Mouse (Mus musculus): ENCODE data around the gene Atp8b4. TPM values are rescaled to one million over a fixed set of nuclear protein-coding genes. Genes with fewer than 3 reads are reported as not detected.

Gene Atp8b4
- polyA plus RNA-seq, 1 experiment from 2014 or later = 0.38 TPM

DNA sequence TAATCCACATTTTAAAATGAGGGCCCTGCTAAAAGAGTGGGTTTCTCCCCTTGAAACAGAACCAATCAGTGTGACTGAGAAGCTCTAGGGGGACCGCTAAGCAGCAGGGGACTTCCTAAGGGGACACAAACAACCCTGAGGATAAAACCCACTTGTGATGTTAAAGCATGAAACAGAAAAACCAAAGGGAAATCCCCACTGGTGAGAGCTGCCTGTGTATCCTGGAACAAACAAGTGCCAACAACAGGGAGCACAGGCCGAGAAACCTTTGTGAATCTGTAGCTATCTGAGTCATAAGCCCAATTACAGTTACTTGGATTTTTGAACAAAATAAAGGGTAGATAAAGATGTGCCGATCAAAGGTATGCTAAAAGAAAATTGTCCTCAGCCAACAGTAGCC is 168.7 kb downstream of the Atp8b4 start:
- H3K27me3 ChIP-seq (replicated peaks; ENCODE audit: control insufficient read depth, insufficient read depth, low read length) = no peaks in the 10 kb centered on the region
- 90% methylated on average over 3 of the region's 3 CpGs for WGBS
- H3K4me2 ChIP-seq (ENCODE audit: low read length) = no peak overlapping the region
- H3K36me3 ChIP-seq (ENCODE audit: control insufficient read depth, insufficient read depth, low read length) = no peaks in the 10 kb centered on the region
- H3K9ac ChIP-seq (ENCODE audit: low read length) = no peak overlapping the region
- H3K27ac ChIP-seq (ENCODE audit: low read depth) = no peak overlapping the region
- no peaks in the 10 kb centered on the region for H3K9me3 ChIP-seq (ENCODE audit: control insufficient read depth, low read length)
- ATAC-seq (replicated peaks; ENCODE audit: low FRiP score, low TSS enrichment, low read depth) (no peak), DNase-seq (ENCODE audit: low spot score) (no peak)
- no peaks in the 10 kb centered on the region for H3K4me1 ChIP-seq (replicated peaks; ENCODE audit: control insufficient read depth, insufficient read depth, low read length)
- no peak overlapping the region for H3K4me3 ChIP-seq (ENCODE audit: low read depth, low read length)

DNA sequence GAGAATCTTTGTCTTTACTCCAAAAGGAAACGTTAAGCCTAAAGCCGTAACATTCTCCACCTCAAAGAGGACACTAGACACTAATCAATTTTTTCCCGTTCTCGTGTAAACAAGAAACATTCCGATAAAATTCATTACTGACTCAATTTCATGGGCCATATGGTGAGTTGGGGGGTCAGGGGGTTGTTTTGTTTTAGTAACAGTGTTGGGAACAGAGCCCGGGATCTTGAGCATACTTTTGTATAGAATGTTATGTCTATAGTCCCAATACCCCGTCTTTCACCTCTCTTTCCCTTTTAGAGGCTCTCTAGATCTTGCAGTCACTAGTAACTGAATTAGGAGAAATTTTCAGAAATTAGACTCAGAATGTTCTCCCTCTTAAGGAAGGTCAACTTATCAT is 177.3 kb downstream of the Atp8b4 start:
- Histone ChIP-seq H3K27me3 (replicated peaks; ENCODE audit: control insufficient read depth, insufficient read depth, low read length) (no peaks in the 10 kb centered on the region), H3K4me1 (replicated peaks; ENCODE audit: control insufficient read depth, insufficient read depth, low read length) (no peaks in the 10 kb centered on the region), H3K27ac (ENCODE audit: low read depth) (no peak overlapping the region), H3K36me3 (ENCODE audit: control insufficient read depth, insufficient read depth, low read length) (no peaks in the 10 kb centered on the region), H3K9ac (ENCODE audit: low read length) (no peak overlapping the region), H3K4me3 (ENCODE audit: low read depth, low read length) (no peak overlapping the region), H3K9me3 (ENCODE audit: control insufficient read depth, low read length) (no peaks in the 10 kb centered on the region), H3K4me2 (ENCODE audit: low read length) (no peak overlapping the region)
- DNase-seq (ENCODE audit: low spot score) (no peak), ATAC-seq (replicated peaks; ENCODE audit: low FRiP score, low TSS enrichment, low read depth) (no peak)
- WGBS = 72% methylated on average over 7 of the region's 7 CpGs

DNA sequence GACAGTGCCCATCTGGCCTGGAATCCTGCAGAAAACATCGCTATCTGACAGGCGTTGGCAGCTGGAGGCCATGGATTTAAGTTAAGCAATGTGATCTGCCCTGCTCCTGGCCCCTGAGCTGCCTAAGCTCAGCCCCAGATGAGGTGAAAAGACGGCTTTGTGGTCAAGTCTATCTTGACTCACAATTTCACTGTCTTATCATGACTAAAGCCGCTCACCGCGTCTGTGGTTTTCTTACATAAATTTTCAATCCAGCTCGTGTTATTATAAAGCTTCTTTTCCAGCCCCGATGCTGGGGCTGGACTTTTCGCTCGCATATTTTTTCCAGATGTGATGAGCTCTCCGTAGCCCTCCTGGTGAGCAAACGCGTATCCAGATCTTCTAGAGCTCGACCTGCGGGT is 177.8 kb downstream of the Atp8b4 start:
- ATAC-seq (replicated peaks; ENCODE audit: low FRiP score, low TSS enrichment, low read depth) (no peak), DNase-seq (ENCODE audit: low spot score) (no peak)
- H3K27ac ChIP-seq (ENCODE audit: low read depth) = no peak overlapping the region
- no peak overlapping the region for H3K4me2 ChIP-seq (ENCODE audit: low read length)
- H3K36me3 ChIP-seq (ENCODE audit: control insufficient read depth, insufficient read depth, low read length) = no peaks in the 10 kb centered on the region
- H3K9ac ChIP-seq (ENCODE audit: low read length) = no peak overlapping the region
- no peak overlapping the region for H3K4me3 ChIP-seq (ENCODE audit: low read depth, low read length)
- WGBS = 83% methylated on average over 15 of the region's 15 CpGs
- H3K9me3 ChIP-seq (ENCODE audit: control insufficient read depth, low read length) = no peaks in the 10 kb centered on the region
- H3K27me3 ChIP-seq (replicated peaks; ENCODE audit: control insufficient read depth, insufficient read depth, low read length) = no peaks in the 10 kb centered on the region
- no peaks in the 10 kb centered on the region for H3K4me1 ChIP-seq (replicated peaks; ENCODE audit: control insufficient read depth, insufficient read depth, low read length)

DNA sequence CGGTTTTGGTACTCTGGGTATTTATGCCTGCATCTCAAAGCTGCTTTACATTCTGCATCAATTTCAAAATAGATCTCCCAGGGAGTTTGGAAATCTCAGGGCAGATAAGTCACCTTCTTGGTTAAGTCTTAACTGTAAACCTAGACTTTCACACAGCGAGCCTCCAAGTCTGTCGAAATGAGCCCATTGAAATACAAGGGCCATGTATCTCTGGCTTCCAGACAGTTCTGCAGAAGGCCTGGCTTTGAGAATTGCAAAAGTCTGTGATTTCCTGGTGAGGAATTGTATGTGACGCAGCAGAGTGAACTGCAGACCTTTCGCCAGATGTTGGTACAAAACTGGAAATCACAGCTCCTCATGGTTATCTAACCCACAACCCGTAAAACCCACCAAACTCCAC is 182.4 kb downstream of the Atp8b4 start:
- ATAC-seq (replicated peaks; ENCODE audit: low FRiP score, low TSS enrichment, low read depth) (no peak), DNase-seq (ENCODE audit: low spot score) (no peak)
- H3K27ac ChIP-seq (ENCODE audit: low read depth) = no peak overlapping the region
- no peak overlapping the region for H3K9ac ChIP-seq (ENCODE audit: low read length)
- H3K36me3 ChIP-seq (ENCODE audit: control insufficient read depth, insufficient read depth, low read length) = no peaks in the 10 kb centered on the region
- H3K4me3 ChIP-seq (ENCODE audit: low read depth, low read length) = no peak overlapping the region
- WGBS = 86% methylated on average over 6 of the region's 6 CpGs
- no peaks in the 10 kb centered on the region for H3K27me3 ChIP-seq (replicated peaks; ENCODE audit: control insufficient read depth, insufficient read depth, low read length)
- H3K4me1 ChIP-seq (replicated peaks; ENCODE audit: control insufficient read depth, insufficient read depth, low read length) = no peaks in the 10 kb centered on the region
- no peaks in the 10 kb centered on the region for H3K9me3 ChIP-seq (ENCODE audit: control insufficient read depth, low read length)
- H3K4me2 ChIP-seq (ENCODE audit: low read length) = no peak overlapping the region

DNA sequence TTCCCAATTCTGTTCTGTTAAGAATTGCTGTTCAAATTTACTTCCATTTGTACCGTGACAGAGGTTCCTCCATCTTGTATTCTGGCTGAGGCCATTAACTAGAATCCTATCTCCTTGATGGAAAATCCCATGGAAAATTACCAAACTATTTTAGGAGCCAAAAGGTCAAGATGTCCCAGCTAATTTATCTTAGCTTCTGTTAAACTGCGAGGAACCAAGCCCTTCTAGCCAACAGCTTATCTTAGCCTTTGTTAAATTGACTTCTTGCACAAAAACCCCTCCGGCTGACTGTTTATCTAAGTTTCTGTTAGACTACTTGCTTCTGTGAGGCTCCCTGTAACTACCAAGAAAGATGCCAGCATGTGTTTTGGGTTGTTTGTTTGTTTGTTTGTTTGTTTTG is 183.5 kb downstream of the Atp8b4 start:
- Histone ChIP-seq H3K9ac (ENCODE audit: low read length) (no peak overlapping the region), H3K36me3 (ENCODE audit: control insufficient read depth, insufficient read depth, low read length) (no peaks in the 10 kb centered on the region), H3K27me3 (replicated peaks; ENCODE audit: control insufficient read depth, insufficient read depth, low read length) (no peaks in the 10 kb centered on the region), H3K4me3 (ENCODE audit: low read depth, low read length) (no peak overlapping the region), H3K27ac (ENCODE audit: low read depth) (no peak overlapping the region), H3K4me1 (replicated peaks; ENCODE audit: control insufficient read depth, insufficient read depth, low read length) (no peaks in the 10 kb centered on the region), H3K9me3 (ENCODE audit: control insufficient read depth, low read length) (no peaks in the 10 kb centered on the region), H3K4me2 (ENCODE audit: low read length) (no peak overlapping the region)
- DNase-seq (ENCODE audit: low spot score) (no peak), ATAC-seq (replicated peaks; ENCODE audit: low FRiP score, low TSS enrichment, low read depth) (no peak)
- WGBS = 47% methylated on average over 3 of the region's 3 CpGs

DNA sequence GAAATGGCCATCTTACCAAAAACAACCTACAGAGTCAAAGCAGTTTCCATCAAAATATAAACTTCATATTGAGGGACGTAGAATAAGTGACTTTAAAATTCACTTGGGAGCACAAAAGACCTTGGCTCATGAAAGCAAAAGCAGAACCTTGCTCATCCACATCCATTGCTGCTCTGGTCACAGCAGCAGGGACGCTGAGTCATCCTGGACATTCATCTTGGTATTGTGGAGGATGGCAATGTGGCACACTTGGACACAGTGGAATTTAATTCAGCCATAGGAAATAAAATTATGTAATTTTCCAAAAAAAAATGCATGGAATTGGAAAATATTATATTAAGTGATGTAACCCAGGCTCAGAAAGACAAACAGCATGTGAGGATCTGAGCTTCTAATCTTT is 184.1 kb downstream of the Atp8b4 start:
- no peak overlapping the region for H3K4me3 ChIP-seq (ENCODE audit: low read depth, low read length)
- WGBS = 89% methylated on average over 2 of the region's 2 CpGs

DNA sequence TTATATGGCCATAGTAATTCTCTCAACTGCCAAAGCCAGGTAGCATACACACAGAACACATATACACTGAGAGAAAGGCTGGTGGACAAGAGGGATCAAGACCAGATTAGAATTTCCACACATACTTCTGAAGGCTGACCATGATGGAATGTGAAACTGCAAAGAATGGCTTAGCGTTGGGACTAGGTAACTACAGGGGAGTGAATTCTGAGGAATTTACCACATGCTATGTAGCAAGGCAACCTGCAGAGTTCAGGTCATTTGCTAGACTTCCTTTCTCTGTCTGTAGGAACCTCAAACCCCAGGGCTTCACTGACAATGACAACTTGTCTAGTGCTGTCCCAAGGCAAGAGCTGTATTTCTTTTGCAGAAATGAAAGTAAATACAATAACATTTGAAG is 189.4 kb downstream of the Atp8b4 start:
- no peaks in the 10 kb centered on the region for H3K4me1 ChIP-seq (replicated peaks; ENCODE audit: control insufficient read depth, insufficient read depth, low read length)
- ATAC-seq (replicated peaks; ENCODE audit: low FRiP score, low TSS enrichment, low read depth) = no peak
- DNase-seq (ENCODE audit: low spot score) = no peak
- H3K9me3 ChIP-seq (ENCODE audit: control insufficient read depth, low read length) = no peaks in the 10 kb centered on the region
- no peak overlapping the region for H3K4me2 ChIP-seq (ENCODE audit: low read length)
- H3K9ac ChIP-seq (ENCODE audit: low read length) = no peak overlapping the region
- no peak overlapping the region for H3K4me3 ChIP-seq (ENCODE audit: low read depth, low read length)
- WGBS = 50% methylated on average over 1 of the region's 1 CpGs
- no peaks in the 10 kb centered on the region for H3K27me3 ChIP-seq (replicated peaks; ENCODE audit: control insufficient read depth, insufficient read depth, low read length)
- H3K36me3 ChIP-seq (ENCODE audit: control insufficient read depth, insufficient read depth, low read length) = no peaks in the 10 kb centered on the region
- no peak overlapping the region for H3K27ac ChIP-seq (ENCODE audit: low read depth)

More for the DNA sequence above, 184.1 kb downstream of the Atp8b4 start:
- no peaks in the 10 kb centered on the region for H3K27me3 ChIP-seq (replicated peaks; ENCODE audit: control insufficient read depth, insufficient read depth, low read length)
- H3K36me3 ChIP-seq (ENCODE audit: control insufficient read depth, insufficient read depth, low read length) = no peaks in the 10 kb centered on the region
- no peak overlapping the region for H3K9ac ChIP-seq (ENCODE audit: low read length)
- H3K9me3 ChIP-seq (ENCODE audit: control insufficient read depth, low read length) = no peaks in the 10 kb centered on the region
- DNase-seq (ENCODE audit: low spot score) = no peak
- no peak overlapping the region for H3K27ac ChIP-seq (ENCODE audit: low read depth)
- ATAC-seq (replicated peaks; ENCODE audit: low FRiP score, low TSS enrichment, low read depth) = no peak
- H3K4me2 ChIP-seq (ENCODE audit: low read length) = no peak overlapping the region
- no peaks in the 10 kb centered on the region for H3K4me1 ChIP-seq (replicated peaks; ENCODE audit: control insufficient read depth, insufficient read depth, low read length)

DNA sequence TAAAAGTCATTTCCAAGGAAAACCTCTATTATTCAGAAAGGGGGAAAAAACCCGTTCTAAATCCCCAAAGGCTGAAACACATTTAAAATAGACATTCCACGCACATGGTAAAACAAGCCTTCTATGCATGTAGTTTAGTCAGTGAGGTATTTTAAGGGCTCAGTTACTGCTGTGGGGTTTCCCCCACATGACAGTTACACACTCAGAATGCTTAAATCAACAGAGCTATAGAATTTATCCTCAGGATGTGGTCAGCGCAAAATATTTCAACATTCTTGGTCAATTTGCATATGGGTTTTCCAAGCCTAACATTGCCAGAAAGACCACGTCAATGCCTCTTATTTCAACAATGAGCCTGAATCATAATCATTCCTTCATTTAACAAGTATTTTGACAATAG is 190.5 kb downstream of the Atp8b4 start:
- H3K9ac ChIP-seq (ENCODE audit: low read length) = no peak overlapping the region
- 73% methylated on average over 4 of the region's 4 CpGs for WGBS
- H3K36me3 ChIP-seq (ENCODE audit: control insufficient read depth, insufficient read depth, low read length) = no peaks in the 10 kb centered on the region
- no peak overlapping the region for H3K4me3 ChIP-seq (ENCODE audit: low read depth, low read length)
- no peak overlapping the region for H3K4me2 ChIP-seq (ENCODE audit: low read length)
- DNase-seq (ENCODE audit: low spot score) = no peak
- H3K4me1 ChIP-seq (replicated peaks; ENCODE audit: control insufficient read depth, insufficient read depth, low read length) = no peaks in the 10 kb centered on the region
- no peaks in the 10 kb centered on the region for H3K27me3 ChIP-seq (replicated peaks; ENCODE audit: control insufficient read depth, insufficient read depth, low read length)
- no peak overlapping the region for H3K27ac ChIP-seq (ENCODE audit: low read depth)
- H3K9me3 ChIP-seq (ENCODE audit: control insufficient read depth, low read length) = no peaks in the 10 kb centered on the region
- no peak for ATAC-seq (replicated peaks; ENCODE audit: low FRiP score, low TSS enrichment, low read depth)

DNA sequence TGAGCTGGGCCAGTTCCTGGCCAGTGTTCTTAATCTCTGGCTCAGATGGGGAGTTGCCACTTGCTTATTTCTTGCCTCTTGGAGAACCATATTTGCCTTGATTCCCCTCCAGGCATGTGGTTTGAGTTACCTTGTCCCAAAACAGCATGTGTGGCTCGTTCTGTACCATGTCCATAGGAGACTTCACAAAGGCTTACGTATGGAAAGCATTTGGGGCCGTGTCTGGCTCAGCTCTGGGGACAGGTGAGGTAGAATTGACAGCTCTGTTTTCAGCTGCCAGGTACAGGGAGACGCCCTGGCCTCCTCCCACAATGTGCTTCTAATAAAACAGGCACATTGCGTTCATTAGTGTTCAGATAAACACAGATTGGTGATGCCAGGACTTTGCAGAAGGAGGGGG is 195.9 kb downstream of the Atp8b4 start:
- ATAC-seq (replicated peaks; ENCODE audit: low FRiP score, low TSS enrichment, low read depth) (no peak), DNase-seq (ENCODE audit: low spot score) (no peak)
- no peak overlapping the region for H3K4me3 ChIP-seq (ENCODE audit: low read depth, low read length)
- 85% methylated on average over 5 of the region's 5 CpGs for whole genome bisulfite sequencing
- H3K4me2 ChIP-seq (ENCODE audit: low read length) = no peak overlapping the region
- no peaks in the 10 kb centered on the region for H3K27me3 ChIP-seq (replicated peaks; ENCODE audit: control insufficient read depth, insufficient read depth, low read length)
- no peak overlapping the region for H3K9ac ChIP-seq (ENCODE audit: low read length)
- no peak overlapping the region for H3K27ac ChIP-seq (ENCODE audit: low read depth)
- H3K9me3 ChIP-seq (ENCODE audit: control insufficient read depth, low read length) = no peaks in the 10 kb centered on the region
- no peaks in the 10 kb centered on the region for H3K4me1 ChIP-seq (replicated peaks; ENCODE audit: control insufficient read depth, insufficient read depth, low read length)
- no peaks in the 10 kb centered on the region for H3K36me3 ChIP-seq (ENCODE audit: control insufficient read depth, insufficient read depth, low read length)
